Mouse (Mus musculus): ENCODE results near the gene Fam222b.
A peak's percentile ranks its signal among the peaks of the same experiment; 100 is the strongest.
"Not testable (repeated sequence)": the region's sequence is repeated elsewhere in the genome, so short reads cannot be mapped to it uniquely, and the experiment has no call there.

The Fam222b gene

GRCm38 (mm10) chr11:78180081-78180761, 85.8 kb downstream of the Fam222b start:
- DNase-seq (ENCODE audit: low read depth, low spot score) = no peak

- no peak for DNase-seq (ENCODE audit: low read depth, low spot score)
Observed at GRCm38 (mm10) chr11:78181830-78182357, 87.4 kb downstream of the Fam222b start.

- DNase-seq (ENCODE audit: low read depth, low spot score) = no peak
Observed at GRCm38 (mm10) chr11:78182450-78182849, 88.0 kb downstream of the Fam222b start.

GRCm38 (mm10) chr11:78182961-78183844, 88.7 kb downstream of the Fam222b start, which contains the start of gene Rpl23a:
Gene Rpl23a (minus strand): TSS chr11:78183584.
- no peak for DNase-seq (ENCODE audit: low read depth, low spot score)

GRCm38 (mm10) chr11:78183884-78184514, 89.5 kb downstream of the Fam222b start:
- DNase-seq (ENCODE audit: low read depth, low spot score) = no peak

- not testable (repeated sequence) for DNase-seq (ENCODE audit: low read depth, low spot score)
Observed at GRCm38 (mm10) chr11:78184702-78185101, 90.2 kb downstream of the Fam222b start.

GRCm38 (mm10) chr11:78188331-78189233, 94.1 kb downstream of the Fam222b start, which contains the start of gene Rab34:
Gene Rab34 (plus strand): TSS chr11:78188430.
- no peak for DNase-seq (ENCODE audit: low read depth, low spot score)

- DNase-seq (ENCODE audit: low read depth, low spot score) = peak; percentile 82
Observed at GRCm38 (mm10) chr11:78189234-78190040, 95.0 kb downstream of the Fam222b start.

GRCm38 (mm10) chr11:78190041-78190440, 95.6 kb downstream of the Fam222b start:
- DNase-seq (ENCODE audit: low read depth, low spot score) = no peak

GRCm38 (mm10) chr11:78193113-78193512, 98.7 kb downstream of the Fam222b start, which contains the start of gene Proca1:
Gene Proca1 (plus strand): TSS chr11:78193392.
- DNase-seq (ENCODE audit: low read depth, low spot score) = no peak

GRCm38 (mm10) chr11:78194411-78195100, 100.1 kb downstream of the Fam222b start:
- DNase-seq (ENCODE audit: low read depth, low spot score) = peak; percentile 50

GRCm38 (mm10) chr11:78195101-78195863, 100.8 kb downstream of the Fam222b start:
- DNase-seq (ENCODE audit: low read depth, low spot score) = no peak

GRCm38 (mm10) chr11:78202372-78202771, 107.9 kb downstream of the Fam222b start:
- no peak for DNase-seq (ENCODE audit: low read depth, low spot score)

GRCm38 (mm10) chr11:78204287-78204686, 109.8 kb downstream of the Fam222b start:
- no peak for DNase-seq (ENCODE audit: low read depth, low spot score)

GRCm38 (mm10) chr11:78205361-78206206, 111.1 kb downstream of the Fam222b start:
- no peak for DNase-seq (ENCODE audit: low read depth, low spot score)

Data from embryo, embryonic 11.5 days (tissue).